Mouse (Mus musculus) neural tube, embryonic 11.5 days (tissue): ENCODE measurements around the gene Myo3b. TPM values are rescaled to one million over a fixed set of nuclear protein-coding genes. Genes with fewer than 3 reads are reported as not detected.

Source experiments
- ATAC-seq: fragments of 200-750 bp; cut with Nextera tagmentation; 2 replicates; pipeline ENCODE4 v1.8.0; 2017; ENCODE audit warnings: moderate number of reproducible peaks, mild to moderate bottlenecking, moderate TSS enrichment, moderate library complexity; ENCODE audit not compliant: insufficient read depth, low FRiP score, low TSS enrichment
- DNase-seq: peaks from one replicate; pipeline ENCODE4 v3.0.0-alpha.2; 2015; ENCODE audit warnings: low spot score
- H3K27ac ChIP-seq: fragments of 300-500 bp; sonication (generic); 2 replicates; pipeline ENCODE4 v1.5.1; 2014; ENCODE audit warnings: low read depth, mild to moderate bottlenecking, low read length
- H3K27me3 ChIP-seq: fragments of 300-500 bp; sonication (generic); 2 replicates; pipeline ENCODE4 v1.6.1; 2014; ENCODE audit warnings: mild to moderate bottlenecking, low read length, mixed read lengths; ENCODE audit not compliant: control insufficient read depth, insufficient read depth
- H3K36me3 ChIP-seq: fragments of 300-500 bp; sonication (generic); 2 replicates; pipeline ENCODE4 v1.6.1; 2014; ENCODE audit warnings: mild to moderate bottlenecking, low read length, moderate library complexity, mixed read lengths; ENCODE audit not compliant: control insufficient read depth, insufficient read depth
- H3K4me1 ChIP-seq: fragments of 300-500 bp; sonication (generic); 2 replicates; pipeline ENCODE4 v1.6.1; 2014; ENCODE audit warnings: low read length, mixed read lengths; ENCODE audit not compliant: control insufficient read depth, insufficient read depth
- H3K4me2 ChIP-seq: fragments of 300-500 bp; sonication (generic); 2 replicates; pipeline ENCODE4 v1.6.1; 2014; ENCODE audit warnings: low read depth, mild to moderate bottlenecking, moderate library complexity
- H3K4me3 ChIP-seq: fragments of 300-500 bp; sonication (generic); 2 replicates; pipeline ENCODE4 v1.5.1; 2014; ENCODE audit warnings: low read depth, low read length
- H3K9ac ChIP-seq: fragments of 300-500 bp; sonication (generic); 2 replicates; pipeline ENCODE4 v1.6.1; 2014; ENCODE audit warnings: mild to moderate bottlenecking, low read length
- H3K9me3 ChIP-seq: fragments of 300-500 bp; sonication (generic); 2 replicates; pipeline ENCODE4 v1.6.1; 2016; ENCODE audit warnings: low read length; ENCODE audit not compliant: control insufficient read depth
- WGBS: fragments of 180-500 bp; shearing (Covaris S2); extraction: QIAGEN DNeasy Blood & Tissue Kit; methylation state at CpG from one replicate; pipeline ENCODE4 v1.1.7; 2014; 5-methylcytosine and 5-hydroxymethylcytosine counted together
- polyA plus RNA-seq: library from polyadenylated mRNA; unstranded; fragments of >200 nt; fragmentation: Nextera tagmentation; extraction: Ambion mirVana; gene quantifications from 2 replicates; pipeline ENCODE4 v1.2.1, GENCODE M21; 2014

Gene Myo3b
- polyA plus RNA-seq, 1 experiment from 2014 or later: 0.04 TPM

- Histone ChIP-seq H3K9me3 (no peaks in the 10 kb centered on the region), H3K4me2 (no peak overlapping the region), H3K36me3 (no peaks in the 10 kb centered on the region), H3K9ac (no peak overlapping the region), H3K27me3 (0 out of 2 replicates have a peak, but pooled peaks cover 2% of the 10 kb centered on the region), H3K4me1 (no peaks in the 10 kb centered on the region), H3K27ac (no peak overlapping the region), H3K4me3 (no peak overlapping the region)
- DNase-seq (no peak), ATAC-seq (no peak)
- WGBS: 72% methylated on average over 4 of the region's 4 CpGs
These were observed 94.4 kb downstream of the Myo3b start for GRCm38 (mm10) chr2:70133281-70133680.

GRCm38 (mm10) chr2:70137226-70137998, 98.5 kb downstream of the Myo3b start:
- 91% methylated on average over 4 of the region's 4 CpGs for WGBS
- H3K27me3 ChIP-seq: no peaks in the 10 kb centered on the region
- H3K9ac ChIP-seq: no peak overlapping the region
- no peaks in the 10 kb centered on the region for H3K9me3 ChIP-seq
- no peak for ATAC-seq
- no peak overlapping the region for H3K4me3 ChIP-seq
- H3K4me1 ChIP-seq: no peaks in the 10 kb centered on the region
- DNase-seq: no peak
- no peaks in the 10 kb centered on the region for H3K36me3 ChIP-seq
- H3K4me2 ChIP-seq: no peak overlapping the region
- H3K27ac ChIP-seq: no peak overlapping the region

DNA sequence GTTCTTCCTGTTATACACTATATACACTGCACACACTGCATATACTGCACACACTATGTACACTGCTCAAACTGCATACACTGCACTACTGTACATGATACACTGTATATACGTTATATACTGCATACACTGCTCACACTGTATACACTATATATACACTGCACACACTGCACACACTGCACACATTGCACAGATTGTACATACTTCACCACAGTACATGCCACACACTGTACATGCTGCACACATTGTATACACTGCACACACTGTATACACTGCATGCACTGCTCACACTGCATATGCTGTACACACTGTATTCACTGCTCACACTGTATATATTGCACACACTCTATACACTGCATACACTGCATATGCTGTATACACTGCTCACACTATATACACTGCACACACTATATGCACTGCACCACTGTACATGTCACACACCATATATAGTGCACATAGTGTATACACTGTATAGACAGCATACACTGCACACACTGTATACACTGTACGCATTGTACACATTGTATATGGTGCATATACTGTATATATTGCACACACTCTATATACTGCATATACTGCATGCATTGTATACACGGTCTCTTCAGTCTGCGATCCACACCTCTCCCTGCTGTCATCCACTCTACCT, 104.7 kb downstream of the Myo3b start:
- 94% methylated on average over 4 of the region's 4 CpGs for WGBS
- no peaks in the 10 kb centered on the region for H3K4me1 ChIP-seq
- no peaks in the 10 kb centered on the region for H3K27me3 ChIP-seq
- H3K9me3 ChIP-seq: no peaks in the 10 kb centered on the region
- H3K4me2 ChIP-seq: no peak overlapping the region
- no peak overlapping the region for H3K4me3 ChIP-seq
- no peak overlapping the region for H3K9ac ChIP-seq
- H3K27ac ChIP-seq: no peak overlapping the region
- ATAC-seq (no peak), DNase-seq (no peak)
- H3K36me3 ChIP-seq: no peaks in the 10 kb centered on the region

DNA sequence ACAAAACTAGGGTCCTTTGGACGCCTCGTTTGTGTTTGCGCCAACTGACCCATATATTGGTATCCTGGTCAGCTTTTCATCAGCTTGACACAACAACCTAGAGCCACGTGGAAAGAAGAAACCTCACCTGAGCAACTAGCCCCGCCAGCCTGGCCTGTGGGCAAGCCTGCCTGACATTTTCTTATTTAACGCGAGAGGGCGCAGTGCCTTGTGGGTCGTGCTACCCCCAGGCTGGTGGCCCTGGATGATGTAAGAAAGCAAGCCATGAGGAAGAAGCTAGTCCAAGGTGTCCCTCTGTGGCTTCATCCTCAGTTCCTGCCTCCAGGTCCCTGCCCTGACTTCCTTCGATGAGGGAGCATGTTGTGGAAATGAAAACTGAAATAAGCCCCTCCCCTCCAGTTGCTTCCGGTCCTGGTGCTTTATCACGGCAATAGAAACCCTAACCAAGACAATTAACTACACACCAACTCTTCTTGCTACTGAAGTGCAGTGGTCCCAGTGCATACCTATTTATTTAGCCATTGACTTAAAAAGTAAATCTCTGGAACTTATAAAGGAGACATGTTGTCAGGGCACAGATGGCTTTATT, 108.2 kb downstream of the Myo3b start:
- Histone ChIP-seq H3K4me2 (no peak overlapping the region), H3K4me1 (no peaks in the 10 kb centered on the region), H3K9me3 (no peaks in the 10 kb centered on the region), H3K36me3 (no peaks in the 10 kb centered on the region), H3K27me3 (no peaks in the 10 kb centered on the region), H3K9ac (no peak overlapping the region), H3K27ac (no peak overlapping the region), H3K4me3 (no peak overlapping the region)
- ATAC-seq (no peak), DNase-seq (no peak)
- 51% methylated on average over 12 of the region's 12 CpGs for WGBS

GRCm38 (mm10) chr2:70148821-70149510, 110.0 kb downstream of the Myo3b start:
- ATAC-seq: no peak
- 67% methylated on average over 13 of the region's 13 CpGs for WGBS

DNA sequence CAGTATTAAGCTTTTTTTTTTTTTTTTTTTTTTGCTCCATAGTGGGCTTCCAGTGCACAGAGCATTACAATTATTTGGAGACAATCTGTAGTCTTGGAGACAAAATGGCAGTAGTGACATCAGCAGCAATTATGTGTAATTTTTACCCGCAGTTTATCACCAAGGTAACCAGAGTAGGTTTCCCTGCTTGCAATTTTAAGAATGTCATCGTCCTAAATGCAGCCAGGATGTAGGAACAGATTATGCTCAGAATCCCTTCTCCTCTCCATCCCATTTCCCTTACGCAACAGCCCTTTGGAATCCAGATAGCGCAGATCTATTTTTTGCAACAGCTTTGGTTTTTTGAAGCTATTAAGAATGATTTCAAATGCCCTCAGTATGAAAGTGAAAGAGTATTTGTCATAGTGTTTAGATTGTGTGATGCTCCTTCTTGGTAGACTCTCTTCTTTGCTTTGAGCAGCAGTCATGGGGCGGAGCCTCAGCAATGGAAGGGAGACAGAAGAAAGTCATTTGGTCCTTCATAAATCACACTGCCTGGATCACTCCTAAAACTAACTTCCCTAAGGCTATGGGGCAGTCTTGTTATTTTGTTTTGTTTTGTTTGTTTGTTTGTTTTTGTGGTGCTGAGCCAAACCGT, 111.6 kb downstream of the Myo3b start:
- WGBS: 82% methylated on average over 6 of the region's 6 CpGs
- no peaks in the 10 kb centered on the region for H3K27me3 ChIP-seq
- H3K9ac ChIP-seq: no peak overlapping the region
- no peak overlapping the region for H3K4me2 ChIP-seq
- DNase-seq: no peak
- no peaks in the 10 kb centered on the region for H3K36me3 ChIP-seq
- no peak overlapping the region for H3K4me3 ChIP-seq
- H3K4me1 ChIP-seq: no peaks in the 10 kb centered on the region
- ATAC-seq: no peak
- H3K27ac ChIP-seq: no peak overlapping the region
- H3K9me3 ChIP-seq: no peaks in the 10 kb centered on the region

More at GRCm38 (mm10) chr2:70148821-70149510, 110.0 kb downstream of the Myo3b start:
- Histone ChIP-seq H3K4me2 (no peak overlapping the region), H3K27ac (no peak overlapping the region), H3K4me1 (no peaks in the 10 kb centered on the region), H3K9ac (no peak overlapping the region), H3K27me3 (no peaks in the 10 kb centered on the region), H3K36me3 (no peaks in the 10 kb centered on the region), H3K9me3 (no peaks in the 10 kb centered on the region), H3K4me3 (no peak overlapping the region)
- no peak for DNase-seq

GRCm38 (mm10) chr2:70151930-70152329, 113.0 kb downstream of the Myo3b start:
- 74% methylated on average over 3 of the region's 3 CpGs for WGBS
- H3K9ac ChIP-seq: no peak overlapping the region
- H3K36me3 ChIP-seq: no peaks in the 10 kb centered on the region
- no peaks in the 10 kb centered on the region for H3K9me3 ChIP-seq
- ATAC-seq (no peak), DNase-seq (no peak)
- H3K4me1 ChIP-seq: no peaks in the 10 kb centered on the region
- H3K4me3 ChIP-seq: no peak overlapping the region
- no peak overlapping the region for H3K4me2 ChIP-seq
- no peaks in the 10 kb centered on the region for H3K27me3 ChIP-seq
- no peak overlapping the region for H3K27ac ChIP-seq

GRCm38 (mm10) chr2:70155226-70155836, 116.4 kb downstream of the Myo3b start:
- H3K36me3 ChIP-seq: no peaks in the 10 kb centered on the region
- no peaks in the 10 kb centered on the region for H3K27me3 ChIP-seq
- no peak overlapping the region for H3K4me3 ChIP-seq
- H3K4me2 ChIP-seq: no peak overlapping the region
- H3K9ac ChIP-seq: no peak overlapping the region
- H3K9me3 ChIP-seq: no peaks in the 10 kb centered on the region
- no peak overlapping the region for H3K27ac ChIP-seq
- no peaks in the 10 kb centered on the region for H3K4me1 ChIP-seq
- DNase-seq: no peak
- 86% methylated on average over 8 of the region's 8 CpGs for WGBS
- ATAC-seq: no peak
